Mouse (Mus musculus) kidney, postnatal 4 days (tissue): Measurements from ENCODE around the gene Gm19402.

ENCODE experiments used
- DNase-seq, 2 experiments: peaks; one replicate each; pipeline ENCODE4 v3.0.0; 2021; ENCODE audit warnings: mixed read lengths in 2 of 2

Gene Gm19402

GRCm38 (mm10) chr10:77663949-77664665 lies 26.4 kb downstream of the Gm19402 start:
- peak in 1 of 2 experiments; percentile 43 for DNase-seq

DNA sequence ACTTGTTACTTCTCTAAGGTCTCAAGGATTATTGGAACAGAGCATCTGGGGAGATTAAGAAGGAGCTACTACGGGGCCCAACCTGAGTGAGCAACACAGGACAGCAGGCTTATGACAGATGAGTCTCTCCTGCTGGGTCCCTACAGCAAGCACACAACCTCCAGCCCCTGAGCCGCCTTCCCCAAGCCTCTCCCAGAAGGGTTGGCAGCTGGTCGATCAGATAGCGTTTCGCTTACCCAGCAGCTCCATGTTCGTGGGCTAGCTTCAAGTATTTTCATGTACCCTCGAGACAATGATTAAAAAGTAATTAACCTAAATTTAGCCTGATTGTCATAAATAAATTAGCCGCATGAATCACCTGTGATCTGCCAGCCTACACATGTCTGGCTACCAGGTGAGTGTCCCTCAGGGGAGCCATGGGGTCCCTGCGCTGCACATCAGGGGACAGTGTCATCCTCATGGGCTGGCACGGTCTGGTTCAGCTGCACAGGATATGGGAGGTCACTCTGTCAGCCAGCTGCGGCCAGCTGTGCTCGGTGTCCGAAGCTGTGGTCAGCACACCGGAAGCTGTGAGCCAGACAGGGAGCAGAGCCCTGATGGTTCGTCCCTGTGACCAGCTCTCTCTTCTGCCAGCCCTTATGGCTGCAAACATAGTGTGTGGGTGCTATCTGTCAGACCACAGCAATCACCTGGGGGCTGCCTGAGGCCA lies 32.1 kb downstream of the Gm19402 start:
- peak; percentile 71 to 78 for DNase-seq

DNA sequence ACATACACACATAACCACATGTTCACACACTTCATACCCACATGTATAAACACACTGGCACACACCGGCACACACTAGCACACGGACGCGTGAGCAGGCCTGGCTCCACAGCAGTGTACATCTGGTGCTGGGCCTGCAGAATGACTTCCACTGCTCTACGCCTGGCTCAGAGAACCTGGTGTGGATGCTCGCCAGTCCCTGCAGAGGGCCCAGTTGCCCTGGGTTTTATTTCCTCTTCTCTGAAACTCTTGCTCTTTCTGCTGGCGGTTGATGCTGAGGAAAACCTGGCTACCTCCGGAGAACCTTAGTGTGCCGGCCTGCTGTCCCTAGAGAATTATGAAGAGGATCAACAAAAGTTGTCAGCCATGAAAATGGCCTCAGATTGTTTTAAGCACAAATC lies 38.5 kb downstream of the Gm19402 start:
- DNase-seq: no peak

DNA sequence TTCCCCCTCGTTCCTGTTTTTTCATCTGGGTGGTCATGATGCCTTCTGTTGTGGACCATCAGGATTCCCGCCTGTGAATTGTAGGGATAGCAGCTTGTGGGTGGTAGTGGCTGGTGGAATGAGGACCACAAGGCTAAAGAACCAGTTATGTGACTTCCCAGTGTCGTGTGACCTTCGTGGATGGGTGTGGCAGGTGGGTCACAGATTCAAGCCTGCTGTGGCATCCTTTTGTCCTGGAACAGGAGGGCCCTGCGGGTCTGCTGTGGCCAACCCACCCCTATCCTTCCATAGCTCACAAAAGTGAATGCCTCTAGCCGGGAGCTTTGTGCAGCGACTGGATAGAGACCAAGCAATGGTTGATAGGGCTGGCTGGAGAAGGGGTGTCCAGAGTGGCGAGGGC lies 42.7 kb downstream of the Gm19402 start:
- DNase-seq: no peak

DNA sequence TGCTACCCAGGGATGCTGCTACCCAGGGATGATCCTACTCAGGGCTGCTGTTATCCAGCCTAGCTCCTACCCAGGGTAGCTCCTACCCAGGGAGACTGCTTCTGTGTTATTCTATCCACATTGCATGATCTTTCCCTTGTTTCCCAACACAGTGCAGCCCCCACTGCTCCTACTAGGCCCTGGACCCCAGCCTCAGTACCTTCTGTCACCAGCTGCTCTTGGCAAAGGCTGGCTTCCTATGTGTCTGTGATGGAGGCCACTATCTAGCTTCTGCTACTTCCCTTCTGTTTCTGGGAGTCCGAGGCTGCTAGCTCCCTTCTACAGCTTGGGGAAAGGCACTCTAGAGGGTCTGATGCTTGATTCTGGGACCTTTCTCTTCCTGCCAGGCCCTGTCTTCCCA lies 43.1 kb downstream of the Gm19402 start:
- DNase-seq: no peak

DNA sequence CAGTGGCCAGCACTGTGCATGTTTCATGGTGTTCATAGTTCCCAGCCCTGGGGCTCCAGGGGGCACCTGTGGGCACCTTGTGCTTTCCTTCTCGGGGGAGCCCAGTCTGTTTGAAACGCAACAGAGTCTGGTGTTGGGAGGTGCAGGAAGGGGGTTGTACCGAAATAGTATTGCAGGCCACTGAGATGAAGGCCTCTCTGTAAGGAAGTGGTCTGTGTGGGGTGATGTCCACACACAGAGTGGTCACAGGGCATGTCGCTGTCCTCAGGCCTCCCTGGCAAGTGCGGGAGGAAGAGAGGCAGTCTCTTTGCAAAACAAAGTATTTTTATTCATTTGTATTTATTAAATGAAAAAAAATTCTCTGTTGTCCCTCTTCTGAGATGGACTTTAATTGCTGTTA lies 45.0 kb downstream of the Gm19402 start:
- no peak for DNase-seq

GRCm38 (mm10) chr10:77643160-77643559 lies 47.4 kb downstream of the Gm19402 start:
- DNase-seq: no peak
